Mouse (Mus musculus): Measurements from ENCODE around the gene Hirip3. TPM values are rescaled to one million over a fixed set of nuclear protein-coding genes. Genes with fewer than 3 reads are reported as not detected.
A peak's percentile ranks its signal among the peaks of the same experiment; 100 is the strongest.

Gene Hirip3
- polyA plus RNA-seq, 1 experiment, result 6.6 TPM

DNA sequence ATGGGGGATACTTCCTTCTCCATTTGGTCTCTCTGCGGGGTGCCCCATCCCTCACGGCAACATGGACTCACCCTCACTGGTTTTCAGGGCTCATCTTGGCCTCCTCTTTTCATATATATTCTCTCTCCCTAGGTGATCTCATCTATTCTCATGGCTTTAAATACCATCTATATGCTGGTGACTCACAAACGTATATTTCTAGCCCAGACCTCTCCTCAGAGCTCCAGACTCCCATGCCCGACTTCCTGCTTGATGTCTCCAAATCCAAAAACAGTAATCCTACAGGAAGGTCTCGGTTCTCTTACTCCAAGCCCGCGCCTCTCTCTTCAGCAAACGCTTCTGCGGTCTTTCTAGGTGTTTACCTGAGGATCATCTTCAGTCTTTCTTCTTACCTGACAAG is 18.5 kb upstream of the Hirip3 start:
- no peak for DNase-seq
- Histone ChIP-seq H3K27ac (ENCODE audit: insufficient read depth, low read depth, low read length) (no peak overlapping the region), H3K36me3 (ENCODE audit: control insufficient read depth, insufficient read depth, low read length) (no peaks in the 10 kb centered on the region), H3K4me3 (ENCODE audit: insufficient read depth, low read depth, low read length) (no peak overlapping the region), H3K27me3 (replicated peaks; ENCODE audit: control insufficient read depth, insufficient read depth, low read length) (peaks cover 2% of the 10 kb centered on the region), H3K4me1 (ENCODE audit: control insufficient read depth, insufficient read depth, low read length) (no peaks in the 10 kb centered on the region)
- WGBS, result 83% methylated on average over 9 of the region's 9 CpGs
- TF ChIP-seq POLR2A (IDR thresholded peaks at IDR 0.05; ENCODE audit: low read depth, low read length), result no peak
- no peak for TF ChIP-seq CTCF (conservative IDR thresholded peaks at IDR 0.05; ENCODE audit: insufficient read depth, insufficient read length, low read depth, low read length)

DNA sequence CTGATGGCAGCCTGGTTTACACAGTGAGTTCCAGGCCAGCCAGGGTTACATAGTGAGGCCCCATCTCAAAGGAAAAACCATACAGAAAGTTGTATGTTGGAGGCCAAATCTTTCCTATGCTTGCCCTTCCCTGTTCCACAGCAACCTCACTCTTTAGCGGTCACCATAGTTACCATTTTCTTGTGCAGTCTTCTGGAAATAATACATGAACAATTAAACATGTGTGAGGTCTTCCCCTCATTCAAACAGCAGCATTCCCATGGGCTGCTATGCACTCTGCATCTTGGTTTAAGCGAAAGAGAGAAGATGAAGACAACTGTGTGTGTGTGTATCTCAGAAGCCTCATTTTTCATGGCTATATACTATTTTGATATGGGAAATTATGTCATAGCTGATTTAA is 16.3 kb upstream of the Hirip3 start:
- Histone ChIP-seq H3K4me1 (ENCODE audit: control insufficient read depth, insufficient read depth, low read length) (no peaks in the 10 kb centered on the region), H3K36me3 (ENCODE audit: control insufficient read depth, insufficient read depth, low read length) (no peaks in the 10 kb centered on the region), H3K27ac (ENCODE audit: insufficient read depth, low read depth, low read length) (no peak overlapping the region), H3K27me3 (replicated peaks; ENCODE audit: control insufficient read depth, insufficient read depth, low read length) (peaks cover 3% of the 10 kb centered on the region), H3K4me3 (ENCODE audit: insufficient read depth, low read depth, low read length) (no peak overlapping the region)
- DNase-seq, result no peak
- TF ChIP-seq CTCF (conservative IDR thresholded peaks at IDR 0.05; ENCODE audit: insufficient read depth, insufficient read length, low read depth, low read length) (no peak), POLR2A (IDR thresholded peaks at IDR 0.05; ENCODE audit: low read depth, low read length) (no peak)
- 85% methylated on average over 2 of the region's 2 CpGs for WGBS

DNA sequence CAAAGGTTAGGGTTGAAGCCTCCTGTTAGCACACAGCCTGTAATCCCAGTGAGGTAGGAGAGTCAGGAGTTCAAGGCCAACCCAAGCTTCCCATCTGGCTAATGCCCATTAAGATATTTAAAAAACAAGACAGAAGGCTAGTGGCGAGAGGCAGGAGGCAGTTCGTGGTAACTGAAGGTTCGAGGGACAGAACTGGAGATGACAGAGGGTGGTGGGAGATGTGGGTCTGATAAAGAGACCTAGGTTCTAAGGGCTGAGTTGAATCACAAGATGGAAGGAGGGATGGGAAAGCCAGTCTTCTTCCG is 14.7 kb upstream of the Hirip3 start, which contains the start of gene Doc2a:
Doc2a (plus strand) TSS at position 301 of the 305 bp plus-strand sequence.
- 62% methylated on average over 4 of the region's 4 CpGs for WGBS
- H3K27me3 ChIP-seq (replicated peaks; ENCODE audit: control insufficient read depth, insufficient read depth, low read length), result peaks cover 3% of the 10 kb centered on the region
- H3K27ac ChIP-seq (ENCODE audit: insufficient read depth, low read depth, low read length), result no peak within 1 kb of the TSS
- H3K4me3 ChIP-seq (ENCODE audit: insufficient read depth, low read depth, low read length), result peak within 1 kb of the TSS; percentile 45
- DNase-seq, result no peak
- TF ChIP-seq CTCF (conservative IDR thresholded peaks at IDR 0.05; ENCODE audit: insufficient read depth, insufficient read length, low read depth, low read length) (no peak), POLR2A (IDR thresholded peaks at IDR 0.05; ENCODE audit: low read depth, low read length) (no peak)
- no peaks in the 10 kb centered on the region for H3K36me3 ChIP-seq (ENCODE audit: control insufficient read depth, insufficient read depth, low read length)
- H3K4me1 ChIP-seq (ENCODE audit: control insufficient read depth, insufficient read depth, low read length), result no peaks in the 10 kb centered on the region

DNA sequence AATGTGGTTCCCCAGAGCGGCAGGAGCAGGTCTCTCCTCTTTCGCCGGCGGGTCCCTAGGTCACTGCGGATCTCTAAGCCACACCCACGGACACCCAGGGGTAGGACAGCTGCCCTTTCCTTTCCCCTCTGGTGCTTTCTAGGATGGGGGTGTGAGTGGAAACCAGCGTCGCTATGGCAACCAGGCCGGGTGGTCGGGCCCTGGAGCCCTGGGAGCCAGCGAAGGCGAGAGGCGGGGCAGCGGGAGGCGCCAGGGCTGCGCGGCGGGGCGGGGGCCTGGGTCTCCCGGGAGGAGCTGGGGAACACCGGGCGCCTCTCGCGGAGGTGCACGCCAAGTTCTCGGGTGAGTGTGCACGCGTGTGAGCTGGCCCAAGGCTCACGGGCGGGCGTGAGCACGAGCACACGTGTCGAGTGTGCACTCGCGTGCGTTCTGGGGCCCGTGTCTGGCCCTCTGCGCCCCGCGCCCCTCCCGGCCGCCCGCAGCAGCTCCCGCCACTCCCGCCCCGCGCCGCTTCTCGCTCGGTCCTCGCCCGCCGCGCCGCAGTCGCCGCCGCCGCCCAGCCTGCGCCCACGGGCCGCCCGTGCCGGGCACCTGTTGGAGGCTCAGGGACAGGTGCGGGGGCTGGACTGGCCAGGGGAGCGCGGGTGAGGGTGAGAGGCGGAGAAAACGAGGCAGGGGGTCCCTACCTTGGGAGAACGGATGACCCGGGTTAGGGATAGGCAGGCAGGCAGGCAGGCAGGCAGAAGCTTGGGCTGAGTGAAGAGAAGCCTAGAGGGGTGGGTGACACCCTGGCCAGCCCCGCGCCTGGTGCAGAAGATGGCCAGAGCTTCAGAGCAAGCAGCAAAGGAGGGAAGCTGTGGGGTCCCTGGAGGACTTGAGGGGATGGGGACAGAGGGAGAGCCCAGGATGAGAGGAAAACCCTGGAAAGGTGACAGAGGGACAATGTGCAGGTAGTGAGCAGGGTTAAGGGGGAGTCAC is 14.1 kb upstream of the Hirip3 start:
- no peak for DNase-seq
- H3K4me3 ChIP-seq (ENCODE audit: insufficient read depth, low read depth, low read length), result peak overlapping the region; percentile 45

DNA sequence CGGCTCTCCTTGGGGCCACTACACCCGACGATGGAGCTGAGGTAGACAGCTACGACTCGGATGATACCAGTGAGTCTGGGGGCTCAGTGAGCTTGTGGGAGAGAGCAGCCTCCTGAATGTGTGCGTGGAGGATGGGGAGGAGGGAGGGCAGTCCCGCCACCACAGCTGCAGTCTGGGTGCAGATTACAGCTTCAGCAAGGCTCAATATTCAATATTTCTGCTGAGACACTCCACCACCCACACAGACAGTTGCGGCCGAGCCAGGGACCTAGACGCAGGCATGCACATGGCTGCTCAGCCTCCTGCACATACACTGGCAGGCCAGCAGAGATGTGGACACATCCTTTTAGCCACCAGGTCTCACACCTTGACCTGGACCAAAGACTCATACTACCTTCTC is 13.0 kb upstream of the Hirip3 start:
- Histone ChIP-seq H3K27me3 (replicated peaks; ENCODE audit: control insufficient read depth, insufficient read depth, low read length) (peaks cover 3% of the 10 kb centered on the region), H3K4me1 (ENCODE audit: control insufficient read depth, insufficient read depth, low read length) (no peaks in the 10 kb centered on the region), H3K27ac (ENCODE audit: insufficient read depth, low read depth, low read length) (no peak overlapping the region), H3K36me3 (ENCODE audit: control insufficient read depth, insufficient read depth, low read length) (no peaks in the 10 kb centered on the region), H3K4me3 (ENCODE audit: insufficient read depth, low read depth, low read length) (no peak overlapping the region)
- 39% methylated on average over 10 of the region's 10 CpGs for WGBS
- DNase-seq, result no peak
- TF ChIP-seq POLR2A (IDR thresholded peaks at IDR 0.05; ENCODE audit: low read depth, low read length) (no peak), CTCF (conservative IDR thresholded peaks at IDR 0.05; ENCODE audit: insufficient read depth, insufficient read length, low read depth, low read length) (no peak)

More for the DNA sequence above, 14.1 kb upstream of the Hirip3 start:
- Histone ChIP-seq H3K4me1 (ENCODE audit: control insufficient read depth, insufficient read depth, low read length) (no peaks in the 10 kb centered on the region), H3K36me3 (ENCODE audit: control insufficient read depth, insufficient read depth, low read length) (no peaks in the 10 kb centered on the region), H3K27ac (ENCODE audit: insufficient read depth, low read depth, low read length) (no peak overlapping the region), H3K27me3 (replicated peaks; ENCODE audit: control insufficient read depth, insufficient read depth, low read length) (peaks cover 3% of the 10 kb centered on the region)
- WGBS, result 3% methylated on average over 74 of the region's 74 CpGs
- no peak for TF ChIP-seq CTCF (conservative IDR thresholded peaks at IDR 0.05; ENCODE audit: insufficient read depth, insufficient read length, low read depth, low read length)
- TF ChIP-seq POLR2A (IDR thresholded peaks at IDR 0.05; ENCODE audit: low read depth, low read length), result no peak

DNA sequence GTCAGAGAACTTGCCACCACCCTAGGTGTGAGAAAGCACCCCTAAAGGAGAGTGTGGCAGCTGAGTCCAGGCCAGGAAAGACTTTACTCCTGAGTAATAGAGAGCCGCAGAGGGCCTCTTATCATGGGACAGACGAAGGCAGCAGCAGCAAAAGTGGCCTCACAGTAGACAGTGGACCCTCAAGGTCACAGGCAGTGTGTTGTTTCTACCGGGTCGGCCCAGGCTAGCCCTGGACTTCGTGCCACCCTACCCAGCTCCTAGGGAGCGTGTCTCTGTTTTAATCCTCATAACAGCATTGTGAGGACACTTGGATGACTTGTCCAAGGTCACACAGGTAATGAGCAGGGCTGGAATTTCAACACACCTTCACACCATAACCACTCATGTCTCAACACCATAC is 11.6 kb upstream of the Hirip3 start:
- H3K4me1 ChIP-seq (ENCODE audit: control insufficient read depth, insufficient read depth, low read length), result no peaks in the 10 kb centered on the region
- TF ChIP-seq CTCF (conservative IDR thresholded peaks at IDR 0.05; ENCODE audit: insufficient read depth, insufficient read length, low read depth, low read length) (no peak), POLR2A (IDR thresholded peaks at IDR 0.05; ENCODE audit: low read depth, low read length) (no peak)
- H3K36me3 ChIP-seq (ENCODE audit: control insufficient read depth, insufficient read depth, low read length), result no peaks in the 10 kb centered on the region
- no peak overlapping the region for H3K27ac ChIP-seq (ENCODE audit: insufficient read depth, low read depth, low read length)
- WGBS, result 80% methylated on average over 6 of the region's 6 CpGs
- H3K27me3 ChIP-seq (replicated peaks; ENCODE audit: control insufficient read depth, insufficient read depth, low read length), result peaks cover 3% of the 10 kb centered on the region
- no peak for DNase-seq
- H3K4me3 ChIP-seq (ENCODE audit: insufficient read depth, low read depth, low read length), result no peak overlapping the region

DNA sequence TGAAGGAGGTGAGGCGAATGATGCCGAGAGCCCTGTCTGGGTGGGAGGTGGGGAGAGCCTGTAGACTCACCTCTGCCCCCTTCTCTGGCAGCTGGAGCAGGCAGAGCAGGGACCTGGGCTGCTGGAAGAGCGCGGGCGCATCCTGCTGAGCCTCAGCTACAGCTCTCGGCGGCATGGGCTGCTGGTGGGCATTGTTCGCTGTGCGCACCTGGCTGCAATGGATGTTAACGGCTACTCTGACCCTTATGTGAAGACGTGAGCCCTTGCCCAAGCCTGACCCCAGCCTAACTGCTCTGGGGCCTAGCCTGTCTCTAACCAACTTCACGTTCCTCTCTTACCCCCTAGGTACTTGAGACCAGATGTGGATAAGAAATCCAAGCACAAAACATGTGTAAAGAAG is 10.6 kb upstream of the Hirip3 start:
- Histone ChIP-seq H3K36me3 (ENCODE audit: control insufficient read depth, insufficient read depth, low read length) (no peaks in the 10 kb centered on the region), H3K27ac (ENCODE audit: insufficient read depth, low read depth, low read length) (no peak overlapping the region), H3K4me3 (ENCODE audit: insufficient read depth, low read depth, low read length) (no peak overlapping the region), H3K27me3 (replicated peaks; ENCODE audit: control insufficient read depth, insufficient read depth, low read length) (peaks cover 3% of the 10 kb centered on the region), H3K4me1 (ENCODE audit: control insufficient read depth, insufficient read depth, low read length) (no peaks in the 10 kb centered on the region)
- no peak for DNase-seq
- TF ChIP-seq CTCF (conservative IDR thresholded peaks at IDR 0.05; ENCODE audit: insufficient read depth, insufficient read length, low read depth, low read length) (no peak), POLR2A (IDR thresholded peaks at IDR 0.05; ENCODE audit: low read depth, low read length) (no peak)
- WGBS, result 64% methylated on average over 12 of the region's 12 CpGs

Data from kidney, adult 2 months (tissue).